Mouse (Mus musculus): Measurements from ENCODE around the gene Myom1.

Myom1 gene

GRCm38 (mm10) chr17:71098606-71099005 lies 96.2 kb downstream of the Myom1 start:
- peak in 1 of 2 experiments; percentile 15 for DNase-seq (ENCODE audit: low spot score in 2 of 2)

DNA sequence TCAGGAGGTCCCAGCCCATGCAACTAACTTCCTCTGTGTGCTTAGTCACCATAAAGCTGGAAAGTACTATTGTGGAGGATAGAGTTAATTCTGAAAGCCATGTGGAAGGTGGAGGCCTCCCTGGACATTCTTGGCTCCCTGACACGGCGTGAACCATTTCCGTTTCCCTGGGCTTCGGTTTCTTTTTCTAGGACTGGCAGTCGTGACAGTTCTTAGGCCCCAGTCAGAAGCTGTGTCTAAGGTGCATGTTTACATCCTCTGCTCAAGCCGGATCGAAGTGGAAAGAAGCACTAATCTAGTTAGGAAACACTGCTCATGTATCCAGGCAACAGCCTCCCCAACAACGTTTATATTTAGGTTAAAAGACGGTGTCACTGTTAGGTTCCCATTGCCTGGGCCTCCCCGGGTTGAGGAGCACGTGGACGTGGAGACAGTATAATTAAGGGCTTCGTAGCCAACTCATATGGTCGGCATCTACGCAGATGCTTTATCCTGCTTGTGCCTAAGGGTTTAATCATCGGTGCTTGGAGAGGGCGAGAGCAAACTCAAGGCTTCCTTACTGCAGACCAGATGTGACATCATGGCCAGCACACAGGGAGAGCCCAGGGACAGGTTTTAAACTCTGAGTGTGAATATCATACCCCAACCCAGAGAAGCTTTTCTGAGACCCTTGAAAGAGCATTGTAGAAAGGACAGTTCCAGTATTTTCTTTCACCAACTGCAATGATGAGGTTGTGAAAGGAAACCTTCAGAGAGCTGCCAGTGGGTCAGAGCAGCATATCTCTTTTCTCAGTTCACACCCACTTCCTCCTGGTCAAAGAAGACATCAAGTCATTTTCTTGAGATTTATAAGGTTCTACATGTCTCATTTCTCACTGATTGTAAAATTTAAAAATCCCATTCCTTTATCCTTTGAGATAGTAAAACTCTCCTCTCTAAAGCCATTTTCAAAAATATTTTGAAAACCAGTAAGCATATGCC lies 100.4 kb downstream of the Myom1 start:
- DNase-seq (ENCODE audit: low spot score in 2 of 2): peak; percentile 47 to 56

DNA sequence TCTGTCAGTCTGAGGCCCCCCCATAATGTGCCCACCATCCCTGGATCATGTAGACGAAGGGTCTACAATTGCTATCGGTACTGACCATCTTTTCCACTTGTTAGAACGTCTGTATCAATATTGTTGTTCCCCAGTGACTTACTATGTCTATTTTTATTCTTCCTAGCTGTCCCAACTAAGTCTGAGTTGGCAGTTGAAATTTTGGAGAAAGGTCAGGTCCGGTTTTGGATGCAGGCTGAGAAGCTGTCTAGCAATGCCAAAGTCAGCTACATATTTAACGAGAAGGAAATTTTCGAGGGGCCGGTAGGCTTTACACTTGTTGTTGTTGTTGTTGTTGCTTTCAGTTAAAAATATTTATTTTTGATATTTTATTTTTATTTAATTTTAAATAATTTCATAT lies 102.9 kb downstream of the Myom1 start:
- no peak for DNase-seq (ENCODE audit: low spot score in 2 of 2)

- DNase-seq (ENCODE audit: low spot score in 2 of 2): no peak
Measured at GRCm38 (mm10) chr17:71106250-71106649, 103.8 kb downstream of the Myom1 start.

GRCm38 (mm10) chr17:71110753-71111265 lies 108.4 kb downstream of the Myom1 start:
- no peak for DNase-seq (ENCODE audit: low spot score in 2 of 2)

DNA sequence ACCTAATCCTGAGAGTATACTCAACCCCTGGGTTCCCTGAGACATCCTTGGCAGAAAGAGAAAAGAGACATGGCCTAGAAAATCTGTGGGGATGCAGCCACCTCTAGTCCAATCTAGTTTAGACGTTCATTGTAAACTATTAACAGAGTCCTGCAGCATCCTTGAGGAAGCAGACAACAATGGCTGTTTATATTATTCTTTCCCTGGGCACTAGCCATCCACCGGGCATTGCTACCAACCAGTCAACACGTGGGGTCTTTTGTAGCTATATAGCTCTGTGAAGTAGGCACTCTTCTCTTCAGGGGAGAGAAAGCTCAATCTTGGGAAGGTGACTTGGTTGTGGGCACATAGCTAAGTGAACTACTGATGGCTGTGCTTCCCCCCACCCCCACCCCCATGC lies 110.3 kb downstream of the Myom1 start:
- DNase-seq (ENCODE audit: low spot score in 2 of 2): no peak

DNA sequence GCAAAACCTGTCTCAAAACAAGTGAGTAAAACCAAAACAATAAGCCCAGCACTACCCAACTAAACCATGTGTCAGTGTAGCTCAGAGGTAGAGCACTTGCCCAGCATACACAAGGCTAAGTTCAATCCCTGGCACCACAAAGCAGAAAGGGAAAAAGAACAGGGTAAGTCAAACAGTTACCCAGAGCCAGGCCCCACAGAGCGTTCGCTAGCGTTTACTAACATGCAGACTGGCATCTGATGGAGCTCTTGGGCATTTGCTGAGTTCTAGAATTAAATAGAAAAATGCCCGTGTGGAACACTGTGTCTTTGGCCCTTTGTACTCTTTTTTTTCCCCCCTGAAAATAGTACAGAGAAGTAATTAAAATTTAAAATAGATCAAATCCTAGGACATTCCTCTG lies 111.8 kb downstream of the Myom1 start:
- no peak for DNase-seq (ENCODE audit: low spot score in 2 of 2)

GRCm38 (mm10) chr17:71117956-71118355 lies 115.5 kb downstream of the Myom1 start:
- no peak for DNase-seq (ENCODE audit: low spot score in 2 of 2)

GRCm38 (mm10) chr17:71118607-71119006 lies 116.2 kb downstream of the Myom1 start:
- DNase-seq (ENCODE audit: low spot score in 2 of 2): no peak

DNA sequence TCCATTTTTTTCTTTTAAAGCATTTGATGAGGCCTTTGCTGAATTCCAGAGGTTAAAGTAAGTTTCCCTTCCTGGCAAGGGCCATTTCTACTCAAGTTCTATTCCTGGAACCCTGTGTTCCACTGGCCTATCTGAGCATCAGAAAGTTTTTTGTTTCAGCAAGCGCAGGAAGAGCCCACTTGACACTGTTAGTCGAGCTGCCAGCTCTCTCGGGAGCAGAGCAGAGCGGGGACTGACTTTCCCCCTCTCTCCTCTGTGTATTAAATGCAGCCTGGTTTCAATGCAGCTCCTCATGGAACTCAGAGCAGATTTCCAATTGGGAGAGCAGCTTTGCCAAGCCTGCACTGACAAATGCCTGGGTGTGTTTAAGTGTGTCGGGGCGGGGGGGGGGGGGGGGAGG lies 118.2 kb downstream of the Myom1 start:
- DNase-seq (ENCODE audit: low spot score in 2 of 2): no peak

- DNase-seq (ENCODE audit: low spot score in 2 of 2): no peak
Measured at GRCm38 (mm10) chr17:71124061-71124670, 121.7 kb downstream of the Myom1 start.

- DNase-seq (ENCODE audit: low spot score in 2 of 2): no peak
Measured at GRCm38 (mm10) chr17:71124674-71125073, 122.2 kb downstream of the Myom1 start.

- DNase-seq (ENCODE audit: low spot score in 2 of 2): no peak
Measured at GRCm38 (mm10) chr17:71125519-71125918, 123.1 kb downstream of the Myom1 start.

GRCm38 (mm10) chr17:71126001-71126400 lies 123.6 kb downstream of the Myom1 start:
- DNase-seq (ENCODE audit: low spot score in 2 of 2): no peak

GRCm38 (mm10) chr17:71127464-71128110 lies 125.2 kb downstream of the Myom1 start:
- DNase-seq (ENCODE audit: low spot score in 2 of 2): peak; percentile 33 to 48

DNA sequence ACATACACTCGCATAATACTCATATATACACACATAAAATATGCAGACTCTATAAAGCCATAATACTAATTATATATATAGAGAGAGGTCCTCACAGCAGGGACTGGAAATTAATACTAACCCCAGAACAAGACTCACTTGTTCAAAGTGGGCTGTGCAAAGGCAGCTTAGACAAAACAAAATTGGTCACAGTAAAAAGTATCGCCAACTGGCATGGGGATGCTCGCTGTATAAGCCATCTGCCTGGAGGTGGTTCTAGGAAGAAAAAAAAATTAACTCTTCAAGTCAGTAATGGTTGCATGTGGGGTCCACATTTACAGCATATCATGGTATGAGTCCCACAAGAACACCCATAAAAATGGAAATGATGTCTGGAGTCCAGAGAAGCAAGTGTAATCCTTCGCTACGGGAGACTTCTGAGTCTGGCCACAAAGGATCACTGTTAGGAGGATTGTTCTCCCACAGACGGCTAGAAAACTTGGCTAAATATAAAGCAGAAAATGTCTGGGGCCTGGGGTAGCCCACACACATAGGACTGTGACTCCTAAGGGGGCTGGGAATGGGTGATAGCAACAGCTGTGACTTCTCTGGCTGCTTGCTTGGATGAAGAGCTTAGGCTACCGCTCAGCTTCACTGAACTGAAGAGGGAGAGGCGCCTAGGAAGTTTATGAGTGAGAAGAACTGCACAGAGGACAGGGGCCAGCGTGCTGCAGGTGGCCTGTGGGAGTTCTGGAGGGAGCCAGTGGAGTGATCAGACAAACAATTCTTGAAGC lies 127.2 kb downstream of the Myom1 start:
- no peak for DNase-seq (ENCODE audit: low spot score in 2 of 2)

- DNase-seq (ENCODE audit: low spot score in 2 of 2): no peak
Measured at GRCm38 (mm10) chr17:71132221-71132620, 129.8 kb downstream of the Myom1 start.

DNA sequence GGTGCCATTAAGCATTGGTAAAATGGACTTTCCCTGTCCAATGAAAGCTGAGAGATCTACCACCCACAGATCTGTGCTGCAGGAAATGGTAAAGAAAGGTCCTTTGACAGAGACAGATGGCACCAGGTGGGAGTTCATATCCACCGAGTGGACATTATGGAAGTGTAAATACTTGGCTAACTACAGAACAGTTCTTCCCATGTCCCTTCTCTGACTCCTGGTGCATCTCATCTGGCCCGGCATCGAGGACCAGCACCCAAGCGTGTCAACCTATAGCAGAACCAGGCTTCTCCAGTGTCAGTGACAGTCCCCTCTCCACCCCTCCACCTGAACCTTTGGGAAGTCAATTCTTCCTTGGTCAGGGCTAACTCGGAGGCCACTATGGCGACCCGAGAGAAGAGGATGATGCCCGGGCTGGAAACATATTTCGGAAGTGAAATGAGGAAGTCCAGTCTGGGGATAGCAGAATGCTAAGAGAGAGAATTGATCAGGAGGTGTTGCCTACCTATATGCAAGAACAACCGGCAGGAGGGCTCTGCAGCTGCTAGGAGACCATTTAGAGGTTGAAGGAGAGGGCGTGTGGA lies 130.5 kb downstream of the Myom1 start:
- no peak for DNase-seq (ENCODE audit: low spot score in 2 of 2)

DNA sequence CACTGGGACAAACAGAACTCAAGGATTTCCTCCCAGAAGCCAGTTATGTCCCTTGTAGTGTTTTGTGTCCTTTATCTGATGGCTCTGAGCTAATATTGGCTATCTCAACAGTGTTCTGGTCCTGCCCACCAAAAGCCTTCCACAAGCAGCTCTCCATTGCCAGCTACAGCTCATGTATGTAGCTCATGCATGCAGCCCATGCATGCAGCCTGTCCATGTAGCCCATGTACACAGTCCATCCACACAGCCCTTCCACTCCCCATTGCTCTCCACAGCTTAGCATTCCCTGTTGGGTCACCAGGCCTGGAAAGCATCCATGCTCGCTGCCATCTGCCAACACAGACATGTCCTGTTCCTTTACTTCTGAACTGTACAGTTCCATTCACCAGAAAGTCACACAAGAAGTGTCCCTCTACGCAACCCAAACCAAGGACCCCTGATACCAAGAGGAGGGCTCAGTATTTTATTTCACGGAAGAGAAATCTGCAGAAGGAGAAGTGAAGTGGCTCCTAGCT lies 132.1 kb downstream of the Myom1 start:
- no peak for DNase-seq (ENCODE audit: low spot score in 2 of 2)

DNA sequence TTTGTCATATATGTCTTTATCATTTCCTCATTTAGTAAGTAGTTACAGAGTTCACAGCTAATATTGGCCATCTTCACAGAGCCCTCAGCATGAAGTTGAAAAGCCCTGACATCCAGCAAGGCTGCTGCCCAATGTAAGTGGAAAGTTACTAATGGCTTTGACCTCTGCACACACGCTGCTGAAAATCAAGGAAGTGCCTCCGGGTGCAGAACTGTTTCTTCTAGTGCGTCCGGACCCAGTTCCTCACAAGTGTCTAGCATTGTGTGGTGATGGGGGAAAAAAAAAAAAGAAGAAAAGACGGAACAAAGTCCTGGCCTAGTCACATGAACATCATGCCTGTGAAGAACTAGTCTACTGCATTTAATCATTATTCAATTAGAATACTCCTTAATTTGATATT lies 132.7 kb downstream of the Myom1 start:
- peak in 1 of 2 experiments; percentile 55 for DNase-seq (ENCODE audit: low spot score in 2 of 2)

DNA sequence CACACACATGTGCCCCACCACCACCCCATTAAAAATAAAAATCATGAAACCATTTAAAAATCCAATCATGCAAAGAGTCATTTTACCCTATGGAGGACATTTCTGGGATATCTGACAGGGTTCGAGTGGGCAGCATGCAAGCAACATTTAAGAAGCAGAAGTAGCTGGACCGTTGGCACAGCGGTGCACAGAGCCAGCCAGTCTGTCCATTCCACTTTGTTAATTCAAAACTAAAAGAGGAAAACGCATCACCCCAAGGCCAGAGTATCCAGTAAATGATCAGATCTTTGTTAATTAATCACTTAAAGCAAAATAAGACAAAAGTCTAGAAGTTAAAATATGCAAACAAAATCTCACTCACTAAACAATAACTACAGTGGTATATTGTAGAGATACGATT lies 133.4 kb downstream of the Myom1 start:
- DNase-seq (ENCODE audit: low spot score in 2 of 2): no peak
